Mouse (Mus musculus): Measurements from ENCODE around the gene Prkcz. TPM values are rescaled to one million over a fixed set of nuclear protein-coding genes. Genes with fewer than 3 reads are reported as not detected.
A peak's percentile ranks its signal among the peaks of the same experiment; 100 is the strongest.

Prkcz gene
- total RNA-seq (2021): 100 to 1,000 TPM; 123 to 138 TPM
- long read RNA-seq, full-length matches to known transcripts: 95 of 135 reads
- long read RNA-seq, partial matches to known transcripts: 11 of 135 reads
- long read RNA-seq, other reads (novel, unspliced or antisense): 29 of 135 reads

DNA sequence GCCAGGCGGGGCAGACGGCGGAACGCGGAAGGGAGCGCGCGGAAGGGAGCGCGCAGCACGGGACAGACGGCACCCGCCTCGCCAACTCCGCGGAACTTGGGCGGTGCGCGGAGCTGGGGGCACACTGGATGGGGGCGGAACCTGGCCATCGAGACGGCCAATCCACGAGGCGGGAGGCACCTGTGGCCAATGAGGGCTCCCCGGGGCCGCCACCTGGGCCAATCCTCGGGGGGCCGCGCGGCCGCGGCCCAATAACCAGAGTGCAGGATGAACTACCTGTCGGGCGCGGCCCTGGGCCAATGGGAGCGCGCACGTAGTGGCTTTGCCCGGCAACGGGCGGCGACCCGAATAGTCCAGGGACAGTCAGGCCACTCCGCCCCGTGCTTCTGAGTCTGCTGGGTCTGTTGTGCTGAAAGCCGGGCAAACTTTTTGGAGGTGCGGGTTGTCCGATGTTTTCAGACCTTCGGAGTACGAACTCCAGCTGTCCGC is at the start of gene Prkcz:
Prkcz (minus strand) TSS at position 59 of the 489 bp plus-strand sequence.
- peak; percentile 45 to 52 for DNase-seq (ENCODE audit: low spot score in 2 of 2)

DNA sequence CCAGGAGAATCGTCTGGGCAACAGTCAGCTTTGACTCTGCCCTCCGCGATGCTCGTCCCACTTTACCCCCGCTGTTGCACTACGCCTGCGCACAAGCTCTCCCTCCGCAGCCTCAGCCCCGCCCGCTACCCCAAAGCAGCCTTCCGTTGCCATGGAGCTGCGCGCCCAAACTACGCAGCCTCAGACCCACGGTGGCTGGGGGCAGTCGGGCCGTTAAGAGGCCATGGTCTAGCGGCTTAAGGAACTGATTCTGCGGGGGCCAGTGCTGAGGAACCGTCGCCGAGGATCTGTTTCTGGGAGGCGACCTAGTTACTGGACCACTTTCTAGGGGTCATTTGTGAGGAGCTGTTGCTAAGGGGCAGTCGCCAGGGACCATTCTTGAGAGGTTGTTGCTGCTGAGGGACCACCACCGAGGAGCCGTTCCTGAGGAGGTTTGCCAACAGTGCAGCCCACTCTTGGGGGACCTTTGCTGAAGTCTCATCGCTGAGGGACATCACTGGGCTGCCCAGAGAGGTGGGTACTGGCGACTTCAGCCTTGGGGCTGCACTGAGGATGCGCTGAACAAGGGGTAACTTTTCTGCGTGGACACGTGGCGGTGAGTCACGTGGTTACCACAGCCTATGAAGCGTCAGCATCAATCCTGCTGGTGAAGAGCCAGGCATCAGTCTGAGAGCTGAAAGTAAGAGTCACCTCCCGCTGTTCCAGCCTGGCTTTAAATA is 48.1 kb upstream of the Prkcz start, which contains the start of gene Cfap74:
Cfap74 (plus strand) TSS at position 133 of the 719 bp plus-strand sequence.
- peak; percentile 84 to 90 for DNase-seq (ENCODE audit: low spot score in 2 of 2)

DNA sequence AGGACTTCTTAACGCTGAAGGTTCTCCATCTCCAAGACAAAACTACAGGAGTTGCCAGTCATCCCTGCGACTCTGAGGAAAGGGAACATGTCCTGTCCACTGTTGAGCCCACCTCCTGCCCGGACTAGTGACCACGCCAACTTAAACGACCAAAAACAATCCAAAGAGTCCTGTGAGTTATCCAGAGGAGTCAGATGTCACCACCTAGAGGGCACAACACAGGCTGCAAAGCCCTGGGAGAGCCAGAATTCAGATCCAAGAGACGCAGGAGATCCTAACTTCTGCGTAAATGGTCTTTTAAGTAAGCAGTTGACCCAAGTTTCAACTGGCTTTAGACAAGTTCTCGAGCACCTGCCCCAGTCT is 47.5 kb upstream of the Prkcz start:
- DNase-seq (ENCODE audit: low spot score in 2 of 2): no peak

DNA sequence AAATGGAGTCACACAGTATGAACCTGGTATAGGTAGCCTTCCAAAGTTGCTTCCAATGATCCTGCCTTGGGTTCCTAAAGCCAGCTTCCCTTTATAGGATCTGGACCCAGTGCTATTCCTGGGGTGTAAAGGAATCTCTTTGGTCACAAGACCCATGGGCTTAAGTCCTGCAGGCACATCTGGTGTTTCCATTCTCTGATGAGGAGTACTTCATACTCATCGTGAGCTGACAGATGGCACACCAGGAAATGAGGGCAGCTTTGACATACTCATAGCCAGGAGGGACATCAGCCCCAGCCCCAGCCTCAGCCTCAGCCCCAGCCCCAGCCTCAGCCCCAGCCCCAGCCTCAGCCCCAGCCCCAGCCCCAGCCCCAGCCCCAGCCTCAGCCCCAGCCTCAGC is 41.3 kb upstream of the Prkcz start:
- DNase-seq (ENCODE audit: low spot score in 2 of 2): no peak

DNA sequence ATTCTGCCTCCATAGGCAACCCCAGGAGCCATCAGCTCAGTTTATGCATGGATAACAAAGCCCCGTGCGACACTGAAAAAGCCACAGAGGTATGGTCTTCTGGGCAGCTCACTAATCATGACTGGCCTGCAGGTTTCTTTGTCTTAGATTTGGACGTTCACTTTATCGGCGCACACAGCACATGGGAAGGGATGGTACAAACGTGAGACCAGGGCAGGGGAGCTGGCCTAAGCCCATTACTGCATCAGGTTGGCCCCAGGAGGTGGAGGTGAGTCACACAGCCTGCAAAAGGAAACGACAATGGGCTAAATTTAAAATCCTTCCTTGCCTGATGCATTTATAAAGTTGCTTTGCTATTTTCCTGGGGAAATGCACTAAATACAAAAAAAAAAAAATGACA is 40.0 kb upstream of the Prkcz start:
- no peak for DNase-seq (ENCODE audit: low spot score in 2 of 2)

DNA sequence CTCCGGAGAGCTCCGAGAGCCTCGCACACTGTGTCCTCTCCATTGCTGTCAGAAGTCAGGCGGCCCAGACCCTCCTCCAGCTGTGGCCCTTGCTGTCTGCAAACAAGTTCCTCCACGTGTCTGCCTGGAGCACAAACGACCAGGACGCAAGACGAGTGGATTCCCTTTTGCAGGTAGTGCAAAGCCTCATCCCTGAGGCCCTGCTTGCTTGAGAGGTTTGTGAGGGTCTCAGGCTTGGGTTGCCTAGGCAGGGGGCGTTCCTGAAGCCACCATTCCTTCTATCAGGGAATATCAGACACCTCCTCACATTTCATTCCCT is 37.0 kb upstream of the Prkcz start:
- DNase-seq (ENCODE audit: low spot score in 2 of 2): no peak

DNA sequence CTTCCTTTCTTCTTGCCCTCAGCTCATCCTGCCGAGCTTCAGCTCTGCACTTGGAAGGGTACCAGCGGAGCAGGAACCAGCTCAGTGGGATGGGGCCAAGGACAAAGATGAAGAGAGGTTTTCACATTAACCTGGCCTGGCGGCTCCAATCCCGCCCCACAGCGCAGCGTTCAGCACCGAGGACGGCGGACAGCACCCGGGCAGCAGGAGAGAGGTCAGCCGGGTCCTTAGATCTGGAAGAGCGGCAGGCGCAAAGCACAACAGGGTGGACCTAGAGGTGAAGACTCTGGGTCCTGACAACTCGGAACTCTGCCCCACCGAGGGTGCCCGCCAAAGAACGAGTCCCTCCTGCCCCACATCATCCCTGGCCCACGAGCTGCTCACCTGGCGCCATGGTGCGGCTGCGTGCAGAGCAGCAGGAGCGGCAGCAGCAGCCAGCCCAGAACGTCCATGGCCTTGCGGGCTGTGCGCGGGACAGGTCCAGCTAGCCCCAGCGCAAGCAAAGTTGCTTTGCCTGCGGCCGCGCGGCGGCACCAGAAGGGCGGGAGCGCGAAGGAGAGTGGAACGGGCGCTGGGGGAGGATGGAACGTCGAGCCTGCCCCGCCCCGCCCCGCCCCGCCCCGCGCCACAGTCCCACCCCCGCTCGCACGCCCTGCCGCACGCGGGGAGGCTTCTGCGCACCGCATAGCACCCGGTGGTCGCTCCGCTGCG is 36.5 kb upstream of the Prkcz start, which contains the start of gene Gabrd:
Gabrd (minus strand) TSS at position 602 of the 711 bp plus-strand sequence.
- peak; percentile 37 to 53 for DNase-seq (ENCODE audit: low spot score in 2 of 2)

DNA sequence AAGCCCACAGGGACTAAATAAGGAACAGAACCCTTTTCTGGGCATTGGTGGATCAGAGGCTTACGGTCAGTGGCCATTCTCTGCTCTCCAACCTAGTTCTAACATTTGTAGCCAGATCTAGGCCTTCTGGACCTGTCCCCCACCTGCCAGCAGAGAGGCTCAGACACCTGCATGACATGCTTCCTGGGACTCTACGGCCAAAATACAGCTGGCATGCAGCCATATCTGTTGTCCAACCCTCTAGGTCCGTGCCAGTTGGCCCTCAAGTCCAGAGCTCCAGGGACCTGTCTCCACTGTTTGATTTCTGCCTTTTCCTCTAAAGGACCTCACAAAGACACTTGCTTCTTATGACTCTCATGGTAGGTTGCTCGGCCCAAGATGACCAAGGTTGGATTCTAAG is 35.6 kb upstream of the Prkcz start:
- DNase-seq (ENCODE audit: low spot score in 2 of 2): no peak

DNA sequence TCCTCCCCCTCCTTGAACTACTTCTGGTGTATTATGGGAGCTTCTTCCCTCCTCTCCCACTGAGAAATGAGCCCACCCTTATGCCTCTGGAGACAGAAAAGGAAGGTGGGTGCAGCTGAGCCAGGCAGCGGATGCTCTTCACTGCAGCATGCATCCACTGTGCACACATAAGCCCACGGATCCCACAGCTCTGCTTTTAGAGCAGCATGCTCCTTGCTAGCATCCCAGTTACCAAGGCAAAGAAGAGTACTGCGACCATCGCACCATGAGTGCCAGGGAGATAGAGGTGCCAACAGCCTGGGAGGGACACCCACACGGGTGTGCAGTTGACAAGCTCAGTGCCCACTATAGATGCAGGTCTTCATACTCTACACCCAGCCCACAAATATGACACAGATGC is 34.3 kb upstream of the Prkcz start:
- no peak for DNase-seq (ENCODE audit: low spot score in 2 of 2)

DNA sequence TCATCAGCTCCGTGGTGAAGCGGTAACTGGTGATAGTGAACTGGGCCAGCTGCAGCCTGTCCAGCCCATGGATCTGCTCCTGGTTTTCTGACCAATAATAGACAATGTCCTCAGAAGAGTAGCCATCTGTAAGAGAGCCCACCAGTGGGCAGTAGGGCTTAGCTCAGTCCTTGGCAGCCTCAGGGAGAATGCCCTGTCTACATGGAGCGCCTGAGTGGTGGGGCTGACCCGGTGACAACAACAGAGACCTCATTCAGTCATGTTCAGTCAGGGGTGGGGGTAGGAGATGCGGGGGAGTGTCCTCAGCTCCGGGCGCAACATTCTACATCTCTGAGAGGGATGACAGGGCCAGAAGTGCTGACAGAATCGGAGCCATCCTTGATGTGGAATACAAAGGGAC is 26.0 kb upstream of the Prkcz start:
- DNase-seq (ENCODE audit: low spot score in 2 of 2): no peak

DNA sequence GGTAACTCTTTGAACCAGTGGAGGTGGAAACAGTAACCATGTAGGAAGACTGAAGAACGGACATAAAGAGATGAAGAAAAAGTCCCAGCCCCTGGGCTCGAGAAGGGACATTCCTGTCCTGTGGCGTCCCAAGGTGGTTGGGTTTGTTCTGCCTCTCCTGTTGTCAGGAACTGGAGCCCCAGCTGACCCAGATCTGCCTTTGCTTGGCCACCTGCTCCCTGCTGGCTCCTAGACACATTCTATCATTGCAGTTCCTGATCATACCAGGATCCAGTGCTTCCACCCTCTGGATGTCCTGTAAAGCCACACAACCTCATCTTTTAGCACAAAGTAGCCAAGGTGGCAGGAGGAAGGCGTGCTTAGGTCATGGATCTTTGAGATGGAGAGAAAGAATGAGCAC is 22.2 kb upstream of the Prkcz start:
- no peak for DNase-seq (ENCODE audit: low spot score in 2 of 2)

DNA sequence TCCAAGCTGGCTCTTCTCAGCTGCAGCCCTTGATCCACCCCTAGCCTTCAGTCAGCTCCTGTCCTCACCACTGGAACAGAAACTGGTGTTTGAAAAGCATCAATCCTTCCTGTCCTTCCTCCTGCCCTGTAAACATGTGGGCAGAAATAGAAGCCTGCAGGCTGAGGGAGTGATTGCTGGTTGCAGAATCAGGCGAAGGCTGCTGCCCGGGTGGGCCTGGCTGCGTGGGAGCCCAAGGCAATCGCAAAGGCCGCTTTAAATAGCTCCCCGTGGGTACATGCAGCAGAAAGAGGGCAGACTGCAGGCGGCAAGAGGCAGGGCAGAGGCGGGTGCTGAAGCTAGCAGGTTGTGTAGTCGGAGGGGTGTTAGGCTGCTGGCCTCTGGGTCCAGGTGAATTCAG is 21.6 kb upstream of the Prkcz start:
- peak in 1 of 2 experiments; percentile 29 for DNase-seq (ENCODE audit: low spot score in 2 of 2)

DNA sequence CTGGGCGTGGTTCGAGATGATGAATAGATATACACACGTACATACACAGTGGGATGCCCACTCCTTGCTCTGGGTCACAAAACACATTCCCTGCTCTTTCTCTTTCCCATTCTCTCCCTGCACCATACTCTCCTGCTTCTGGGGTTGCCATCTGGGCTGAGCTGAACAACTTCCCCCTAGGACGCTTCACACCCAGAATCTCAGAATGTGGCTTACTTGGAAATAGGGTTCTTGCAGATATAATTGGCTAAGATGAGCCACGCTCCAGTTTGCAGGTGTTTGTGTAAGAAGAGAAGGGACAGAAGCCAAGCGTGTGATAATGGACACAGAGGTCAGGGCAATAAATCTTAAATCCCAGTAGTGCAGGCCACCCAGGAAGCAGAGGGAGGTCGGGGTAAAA is 20.8 kb upstream of the Prkcz start:
- DNase-seq (ENCODE audit: low spot score in 2 of 2): no peak

DNA sequence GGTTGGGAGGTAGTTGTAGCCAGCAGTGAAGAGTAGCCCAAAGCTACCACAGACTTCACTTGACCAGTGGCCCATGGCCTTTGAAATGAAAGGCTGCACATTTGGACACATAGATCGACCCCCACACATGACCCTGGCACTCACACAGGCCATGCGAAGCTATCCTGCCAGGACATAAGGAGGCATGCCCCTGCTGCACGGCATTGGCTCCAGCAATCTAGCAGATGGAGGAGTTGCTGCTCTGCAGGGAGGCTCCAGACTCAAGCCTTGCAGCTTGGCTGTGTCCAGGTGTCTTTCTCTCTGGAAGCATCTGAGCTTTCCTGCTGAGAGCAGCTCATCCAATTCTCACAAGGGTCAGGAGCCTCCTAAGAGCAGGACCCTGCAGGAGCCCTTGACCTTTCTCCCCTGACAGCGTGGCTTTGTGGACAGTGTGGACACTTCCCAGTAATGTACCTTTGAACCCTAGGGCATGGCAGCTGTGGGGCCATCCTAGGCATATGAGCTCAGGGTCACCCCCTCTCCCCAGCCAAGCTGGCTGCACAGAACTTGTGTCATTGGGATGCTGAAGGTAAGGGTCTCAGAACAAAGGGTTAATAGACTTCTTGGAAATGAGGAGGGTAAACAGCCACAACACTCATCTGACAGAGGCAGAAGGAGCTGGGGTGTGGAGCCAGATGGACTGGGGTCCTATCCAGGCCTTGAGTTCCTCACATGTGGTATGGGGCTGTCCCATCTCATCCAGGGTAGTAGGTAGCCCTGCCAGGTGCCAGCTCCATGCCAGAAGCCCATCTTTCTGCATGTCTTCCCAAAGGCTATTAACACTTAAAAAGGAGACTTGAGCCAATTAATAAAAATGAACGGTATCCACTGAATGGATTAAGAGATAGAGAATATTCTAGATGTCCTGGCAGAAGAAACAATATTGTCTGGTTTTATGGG is 10.9 kb upstream of the Prkcz start:
- no peak for DNase-seq (ENCODE audit: low spot score in 2 of 2)

DNA sequence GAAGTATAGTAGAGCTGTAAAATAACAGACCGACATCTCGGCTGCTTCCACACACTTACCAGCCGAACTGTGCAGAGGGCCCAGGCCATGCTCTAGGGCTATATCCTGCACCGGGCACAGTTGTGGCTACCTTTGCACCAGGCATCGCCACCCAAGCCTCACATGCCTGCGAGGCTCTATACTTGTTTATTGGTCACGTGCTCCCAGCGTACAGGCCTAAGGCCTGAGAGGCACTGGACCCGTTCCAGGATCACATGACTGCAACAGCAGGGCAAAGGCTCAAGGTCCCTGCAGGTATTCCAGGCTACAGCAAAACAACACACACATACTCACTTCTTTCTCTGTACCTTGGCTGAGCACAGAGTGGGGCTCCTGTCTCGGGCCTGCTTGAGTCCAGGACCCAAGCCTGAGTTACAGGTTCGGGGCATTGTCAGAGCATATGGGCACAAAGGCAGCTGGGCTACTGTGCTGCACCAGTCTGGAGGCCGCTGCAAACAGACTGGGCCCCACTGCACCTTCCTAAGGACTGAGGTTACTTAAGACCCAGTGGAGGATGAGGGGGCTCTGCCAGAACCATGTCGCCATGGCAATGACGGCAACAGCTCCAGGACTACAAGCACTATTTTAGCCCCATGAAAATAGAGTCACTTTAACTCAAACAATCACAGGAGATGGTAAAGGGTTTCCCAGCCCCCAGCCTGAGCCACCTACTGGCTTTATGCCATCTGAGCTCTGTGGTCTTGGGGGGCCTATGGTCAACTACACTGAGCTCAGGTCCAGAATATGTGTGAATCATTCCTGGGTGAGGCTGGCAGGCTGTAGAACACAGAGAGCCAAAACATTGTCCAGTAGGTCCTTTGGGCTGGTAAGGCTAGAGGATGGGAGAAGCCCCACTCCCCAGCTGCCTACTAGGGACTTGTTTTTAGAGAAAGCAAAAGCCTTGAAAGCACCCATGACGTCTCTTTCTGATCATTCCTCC is 9.9 kb upstream of the Prkcz start:
- DNase-seq (ENCODE audit: low spot score in 2 of 2): no peak

DNA sequence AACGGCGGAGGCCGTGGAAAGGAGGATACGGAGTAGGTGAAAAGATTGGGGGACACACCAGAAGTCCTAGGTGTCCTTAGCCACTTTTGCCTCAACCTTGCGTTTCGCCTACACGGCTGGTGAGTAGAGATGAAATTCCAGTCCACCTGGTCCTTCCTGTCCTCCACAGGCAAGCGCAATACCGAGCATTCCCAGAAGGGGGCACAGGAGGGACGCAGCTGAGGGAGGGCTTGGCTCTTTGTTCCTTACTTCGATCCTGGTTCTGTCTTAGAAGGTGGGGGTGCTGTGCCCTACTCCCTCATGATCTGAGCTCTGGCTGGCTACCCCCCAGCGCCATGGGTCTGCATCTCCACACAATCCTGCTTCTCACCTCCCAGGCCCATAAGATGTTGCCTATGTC is 7.5 kb upstream of the Prkcz start:
- peak; percentile 89 to 92 for DNase-seq (ENCODE audit: low spot score in 2 of 2)

DNA sequence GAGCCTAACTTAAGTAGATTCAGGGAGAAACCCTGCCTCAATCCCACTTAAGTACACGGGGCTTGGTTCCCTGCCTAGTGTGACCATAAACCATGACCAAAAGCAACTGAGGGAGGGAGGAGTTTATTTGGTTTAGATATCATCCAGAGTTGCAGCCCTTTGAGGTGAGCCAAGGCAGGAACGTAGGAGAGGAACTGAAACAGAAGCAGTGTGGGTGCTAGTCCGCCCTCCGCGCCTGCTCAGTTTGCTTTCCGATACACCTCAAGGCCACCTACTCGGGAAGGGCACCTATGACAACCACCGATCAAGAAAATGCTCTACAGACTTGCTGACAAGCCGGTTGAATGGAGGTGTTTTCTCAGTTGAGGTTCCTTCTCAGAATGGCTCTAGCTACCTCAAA is 6.6 kb upstream of the Prkcz start:
- DNase-seq (ENCODE audit: low spot score in 2 of 2): no peak

DNA sequence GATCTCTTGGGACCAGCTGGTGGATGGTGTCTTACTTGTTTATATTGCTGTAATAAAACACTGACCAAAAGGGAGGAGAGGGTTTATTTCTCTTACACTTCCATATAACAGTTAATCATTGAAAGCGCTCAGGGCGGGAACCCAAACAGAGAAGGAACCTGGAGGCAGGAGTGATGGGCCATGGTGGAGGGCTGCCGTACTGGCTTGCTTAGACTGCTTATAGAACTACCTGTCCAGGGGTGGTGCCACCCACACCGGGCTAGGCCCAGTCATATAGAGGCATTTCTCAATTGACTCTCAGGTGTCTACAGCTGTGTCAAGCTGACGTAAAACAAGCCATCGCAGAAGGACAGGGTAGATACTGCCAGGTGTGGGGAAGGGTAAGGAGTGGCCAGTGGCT is 5.6 kb upstream of the Prkcz start:
- DNase-seq (ENCODE audit: low spot score in 2 of 2): no peak

DNA sequence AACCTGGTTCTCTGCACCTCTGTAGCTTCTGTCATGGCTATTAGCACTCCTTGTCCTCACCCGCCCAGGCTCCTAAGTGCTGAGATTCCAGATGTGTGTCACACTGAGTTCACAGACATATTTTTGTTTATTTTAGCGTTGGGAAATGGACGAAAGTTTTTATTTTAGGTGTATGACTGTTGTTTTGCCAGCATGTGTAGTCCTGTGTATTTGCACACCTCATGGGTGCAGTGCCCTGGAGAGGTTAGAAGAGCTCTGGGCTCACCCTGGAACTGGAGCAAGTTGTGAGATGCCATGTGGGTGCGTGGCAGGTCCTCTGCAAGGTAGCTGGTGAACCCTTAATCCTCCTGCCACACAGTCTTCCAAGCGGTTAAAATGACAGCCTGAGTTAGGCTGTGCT is 1.3 kb upstream of the Prkcz start:
- no peak for DNase-seq (ENCODE audit: low spot score in 2 of 2)

DNA sequence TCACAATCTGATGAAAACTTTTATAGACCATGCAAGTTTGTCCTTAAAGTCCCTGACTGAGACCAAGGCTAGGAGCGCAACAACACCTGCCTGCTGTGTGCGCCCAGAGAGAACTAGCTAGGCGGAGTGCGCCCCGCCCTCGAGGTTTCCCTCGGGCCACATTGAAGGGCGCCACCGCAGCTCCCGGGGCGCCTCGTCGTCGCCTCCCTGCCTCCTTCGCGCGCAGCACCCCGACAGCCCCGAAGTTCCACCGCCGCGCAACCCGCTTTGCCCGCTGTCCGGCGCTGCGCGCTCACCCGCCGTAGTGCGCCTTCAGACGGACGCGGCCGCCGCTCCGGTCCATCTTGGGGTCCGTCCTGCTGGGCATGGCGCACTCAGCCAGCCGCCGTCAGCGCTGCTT is 305 bp downstream of the Prkcz start:
- no peak for DNase-seq (ENCODE audit: low spot score in 2 of 2)

Data from layer of hippocampus, postnatal 10 days (tissue).